Mouse (Mus musculus) adrenal gland, adult 2 months (tissue): Measurements from ENCODE around the gene Gtpbp6. TPM values are rescaled to one million over a fixed set of nuclear protein-coding genes. Genes with fewer than 3 reads are reported as not detected.
"Not testable (repeated sequence)": the region's sequence is repeated elsewhere in the genome, so short reads cannot be mapped to it uniquely, and the experiment has no call there.

ENCODE experiments used
- DNase-seq: peaks from one replicate; pipeline ENCODE4 v3.0.0; 2021
- long read RNA-seq: library from polyadenylated mRNA; stranded (forward); transcript quantifications from one replicate; pipeline ENCODE4 v2.0.0, GENCODE M21; 2021
- polyA plus RNA-seq: library from polyadenylated mRNA; depleted of rRNA; stranded (reverse); fragments of >200 nt; gene quantifications from 2 replicates; pipeline ENCODE4 v1.2.3, GENCODE M21; 2012; rRNA removed
- total RNA-seq, 2 experiments: library from RNA; stranded (reverse); gene quantifications; 2 replicates each; pipeline ENCODE4 v1.2.3; 2021

The Gtpbp6 gene
- total RNA-seq: 10 to 100 TPM; 57.4 to 61.6 TPM
- 115 and 125 TPM in 2 replicates for polyA plus RNA-seq
- long read RNA-seq, transcript Gtpbp6-202 (7 exons, 1,481 nt): minor isoform, 5 of 78 reads
- long read RNA-seq, transcript Gtpbp6-201 (10 exons, 1,617 nt): major isoform, 53 of 78 reads
- long read RNA-seq, partial matches to known transcripts: 9 of 78 reads
- long read RNA-seq, other reads (novel, unspliced or antisense): 11 of 78 reads

GRCm38 (mm10) chr5:110107581-110108304, at the start of gene Gtpbp6:
Gene Gtpbp6 (minus strand): TSS chr5:110108197.
- peak; percentile 97 for DNase-seq

GRCm38 (mm10) chr5:110143007-110143406, 35.0 kb upstream of the Gtpbp6 start:
- DNase-seq: peak; percentile 19

- peak; percentile 73 for DNase-seq
Measured at GRCm38 (mm10) chr5:110142309-110142708, 34.3 kb upstream of the Gtpbp6 start.

- no peak for DNase-seq
Measured at GRCm38 (mm10) chr5:110140424-110140823, 32.4 kb upstream of the Gtpbp6 start.

GRCm38 (mm10) chr5:110139325-110139724, 31.3 kb upstream of the Gtpbp6 start:
- DNase-seq: no peak

GRCm38 (mm10) chr5:110137816-110138215, 29.8 kb upstream of the Gtpbp6 start:
- DNase-seq: no peak

GRCm38 (mm10) chr5:110136087-110136464, 28.1 kb upstream of the Gtpbp6 start:
- no peak for DNase-seq

- DNase-seq: peak; percentile 99
Measured at GRCm38 (mm10) chr5:110135293-110136086, 27.5 kb upstream of the Gtpbp6 start, which contains the start of gene Chfr. Gene Chfr (plus strand): TSS chr5:110135842.

GRCm38 (mm10) chr5:110122380-110122779, 14.4 kb upstream of the Gtpbp6 start:
- not testable (repeated sequence) for DNase-seq

- peak; percentile 91 for DNase-seq
Measured at GRCm38 (mm10) chr5:110109991-110110441, 2.0 kb upstream of the Gtpbp6 start, which contains the start of gene Zfp605. Gene Zfp605 (plus strand): TSS chr5:110110092.

GRCm38 (mm10) chr5:110108305-110108628, 270 bp upstream of the Gtpbp6 start:
- DNase-seq: no peak

- DNase-seq: no peak
Measured at GRCm38 (mm10) chr5:110106901-110107564, 964 bp downstream of the Gtpbp6 start.

- DNase-seq: peak; percentile 10
Measured at GRCm38 (mm10) chr5:110106140-110106871, 1.7 kb downstream of the Gtpbp6 start.

- DNase-seq: peak; percentile 12
Measured at GRCm38 (mm10) chr5:110104616-110105380, 3.2 kb downstream of the Gtpbp6 start.

- DNase-seq: no peak
Measured at GRCm38 (mm10) chr5:110103901-110104615, 3.9 kb downstream of the Gtpbp6 start.

- no peak for DNase-seq
Measured at GRCm38 (mm10) chr5:110102853-110103625, 5.0 kb downstream of the Gtpbp6 start.

GRCm38 (mm10) chr5:110102429-110102828, 5.6 kb downstream of the Gtpbp6 start:
- no peak for DNase-seq

- DNase-seq: peak; percentile 47
Measured at GRCm38 (mm10) chr5:110101716-110102347, 6.2 kb downstream of the Gtpbp6 start.
